Mouse (Mus musculus): ENCODE results near the gene Defb15. TPM values are rescaled to one million over a fixed set of nuclear protein-coding genes. Genes with fewer than 3 reads are reported as not detected.
"Not testable (repeated sequence)": the region's sequence is repeated elsewhere in the genome, so short reads cannot be mapped to it uniquely, and the experiment has no call there.

Defb15 gene
- total RNA-seq, 2 experiments from 2014 or later, result not detected

GRCm38 (mm10) chr8:21911931-21912330 is 20.6 kb downstream of the Defb15 start:
- TF ChIP-seq CTCF (conservative IDR thresholded peaks at IDR 0.05), result no peak
- DNase-seq (ENCODE audit: low spot score in 2 of 2), result no peak
- Histone ChIP-seq H3K4me3 (no peak overlapping the region), H3K27ac (no peak overlapping the region)

GRCm38 (mm10) chr8:21906290-21906689 is 26.2 kb downstream of the Defb15 start, which contains the start of gene Defb11:
Gene Defb11, minus strand, starts transcription at chr8:21906412.
- not testable (repeated sequence) for DNase-seq (ENCODE audit: low spot score in 2 of 2); H3K4me3 ChIP-seq; H3K27ac ChIP-seq

DNA sequence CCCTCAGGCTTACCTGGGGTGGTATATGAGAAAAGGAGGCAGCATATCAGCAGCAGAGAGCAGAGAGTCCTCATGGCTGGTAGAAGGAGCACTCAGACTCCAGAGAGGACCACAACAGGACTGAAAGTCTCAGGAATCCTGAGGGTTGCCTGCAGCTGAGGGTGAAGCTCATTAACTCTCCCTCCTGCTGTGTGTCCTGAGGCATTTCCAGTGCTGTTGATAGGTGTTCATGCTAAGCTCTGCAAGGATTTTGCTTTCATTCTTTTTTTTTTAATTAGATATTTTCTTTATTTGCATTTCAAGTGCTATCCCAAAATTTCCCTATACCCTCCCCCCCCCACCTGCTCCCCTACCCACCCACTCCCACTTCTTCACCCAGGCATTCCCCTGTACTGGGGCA is 47.2 kb downstream of the Defb15 start, which contains the start of gene Defb9:
Defb9 (minus strand) TSS at position 101 of the 400 bp plus-strand sequence.
- not testable (repeated sequence) for H3K4me3 ChIP-seq; H3K27ac ChIP-seq; DNase-seq (ENCODE audit: low spot score in 2 of 2)

Other genes starting within 250 kb of the Defb15 start
- gene AY761184, start 229.1 kb downstream of the Defb15 start, total RNA-seq (2021), result not detected
- not detected for gene Defa24, start 198.2 kb downstream of the Defb15 start, total RNA-seq (2021)
- not detected for gene Defb50, start 109.2 kb downstream of the Defb15 start, total RNA-seq (2021)
- gene Defb2, start 92.8 kb downstream of the Defb15 start, total RNA-seq (2021), result not detected
- gene Defb10, start 73.8 kb downstream of the Defb15 start, total RNA-seq (2021), result not detected
- not detected for gene Defb9, start 47.3 kb downstream of the Defb15 start, total RNA-seq (2021)
- not detected for gene Defb11, start 26.3 kb downstream of the Defb15 start, total RNA-seq (2021)
- gene Defb35, start 5.6 kb upstream of the Defb15 start, total RNA-seq (2021), result not detected
- not detected for gene Defb13, start 14.1 kb upstream of the Defb15 start, total RNA-seq (2021)
- not detected for gene Fam90a1a, start 26.0 kb upstream of the Defb15 start, total RNA-seq (2021)
- not detected for gene Ccdc70, start 37.1 kb upstream of the Defb15 start, total RNA-seq (2021)
- 1 to 10 TPM; 2.3 to 2.4 TPM for gene Atp7b, start 127.6 kb upstream of the Defb15 start, total RNA-seq (2021)
- gene Alg11, start 128.0 kb upstream of the Defb15 start, total RNA-seq (2021), result 10 to 100 TPM; 34.7 to 42.0 TPM
- gene Nek5, start 192.3 kb upstream of the Defb15 start, total RNA-seq (2021), result under 1 TPM in 1 of 2 experiments, not detected in 1; 0.61 TPM
- 1 to 10 TPM; 2.5 to 2.7 TPM for gene Nek3, start 233.7 kb upstream of the Defb15 start, total RNA-seq (2021)